Comparison of ENCODE assay signal across 26 mouse cellular contexts in the genomic region with DNA sequence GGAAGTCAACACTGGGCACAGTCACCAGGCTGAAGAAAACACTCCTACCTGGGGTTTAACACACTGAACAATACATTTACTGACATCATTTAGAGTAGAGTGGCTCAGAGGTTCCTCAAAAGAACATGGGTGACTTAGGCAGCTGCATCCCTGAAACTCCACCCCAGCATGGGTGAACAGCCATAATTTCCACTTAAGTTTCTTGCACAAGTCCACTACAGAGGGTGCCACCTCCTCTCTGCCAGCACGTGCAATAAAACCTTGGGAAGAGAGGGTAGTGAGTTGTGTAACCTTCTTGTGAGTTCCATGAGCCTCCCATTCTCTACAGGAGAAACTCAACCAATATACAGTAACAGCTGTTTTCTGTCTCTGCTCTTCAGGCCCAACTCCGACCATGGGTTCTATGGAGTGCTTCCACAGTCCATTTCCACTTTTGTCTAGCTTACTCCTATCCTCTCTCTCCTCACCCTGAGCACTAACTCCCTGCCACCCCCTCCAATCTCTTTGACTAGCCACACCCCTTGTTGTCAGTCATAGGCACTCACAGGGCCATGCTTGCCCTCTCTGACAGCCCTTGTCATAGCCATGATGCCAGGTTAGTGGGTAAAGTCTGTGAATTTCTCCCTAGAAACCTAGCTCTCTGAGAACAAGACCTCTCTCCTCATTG. TPM values are rescaled to one million over a fixed set of nuclear protein-coding genes. Genes with fewer than 3 reads are reported as not detected.
A peak's percentile ranks its signal among the peaks of the same experiment; 100 is the strongest.
DNase-seq lines count a peak whose midpoint lies in the region; ATAC-seq lines count a peak whose summit lies in the region.
"Had no signal": no experiment of that assay in that cellular context is flagged by ENCODE, and none has a peak within 500 bp of the region (broad histone marks: within the 10 kb centered on the region; RNA-seq: fewer than 3 reads in every experiment).

No protein-coding gene starts in this region.

- H3K4me3 ChIP-seq in heart, embryonic 10.5 days, result no peak overlapping the region
- H3K4me3 ChIP-seq: embryonic facial prominence, embryonic 13.5 days; heart, adult 2 months; heart, embryonic 12.5 days; heart, embryonic 15.5 days; hindbrain, embryonic 12.5 days; hindbrain, embryonic 15.5 days had no signal

- peak; percentile 66 for ATAC-seq in common myeloid progenitor, adult 5-6 weeks (replicated peaks; ENCODE audit: low read depth, poor library complexity, severe bottlenecking)
- peak; percentile 17 to 32; a peak in 1 of 4 replicates for ATAC-seq in hematopoietic stem cell, adult 5-6 weeks (replicated peaks in 1 of 2; ENCODE audit: insufficient read depth in 1 of 2, low FRiP score in 2 of 2, low TSS enrichment in 1 of 2, low read depth in 1 of 2, poor library complexity in 2 of 2, severe bottlenecking in 2 of 2)
- ATAC-seq: activated CD4-positive, CD25-positive, alpha-beta regulatory T cell, adult 4 months; forebrain, embryonic 14.5 days; forebrain, postnatal 0 days had no signal

- DNase-seq in heart, embryonic 10.5 days (ENCODE audit: low spot score), result peak; percentile 45
- DNase-seq in heart, adult 9 months (ENCODE audit: low spot score in 2 of 2), result no peak
- peak; percentile 1 for DNase-seq in 3T3-L1 (ENCODE audit: low read depth, low spot score)
- DNase-seq in kidney, postnatal 36 days, result no peak
- DNase-seq in thymus, postnatal 4 days, result no peak
- no peak for DNase-seq in urinary bladder, adult 2 months (ENCODE audit: low spot score)
- DNase-seq: cerebellum, adult 11-12 months; cerebellum, adult 9-10 months; cerebellum, postnatal 14 days; forebrain, postnatal 0 days; gastrocnemius, adult 2 months; gastrocnemius, postnatal 14 days; heart, adult 2 months; heart, postnatal 14 days; heart, postnatal 4 days had no signal

- H3K4me1 ChIP-seq in heart, embryonic 10.5 days, result no peaks in the 10 kb centered on the region
- H3K4me1 ChIP-seq: embryonic facial prominence, embryonic 13.5 days; heart, embryonic 12.5 days; heart, embryonic 15.5 days; hindbrain, embryonic 12.5 days; hindbrain, embryonic 15.5 days had no signal

- WGBS in heart, embryonic 10.5 days, result 84% methylated on average over 2 of the region's 2 CpGs

- H3K36me3 ChIP-seq in heart, embryonic 10.5 days, result no peaks in the 10 kb centered on the region
- H3K36me3 ChIP-seq: embryonic facial prominence, embryonic 13.5 days; heart, embryonic 12.5 days; heart, embryonic 15.5 days; hindbrain, embryonic 12.5 days; hindbrain, embryonic 15.5 days had no signal

- peaks cover 22% of the 10 kb centered on the region; the same call in 1 of the 2 replicates for H3K27me3 ChIP-seq in heart, embryonic 10.5 days (ENCODE audit: insufficient read depth, poor library complexity, severe bottlenecking)
- H3K27me3 ChIP-seq: embryonic facial prominence, embryonic 13.5 days; hindbrain, embryonic 12.5 days; hindbrain, embryonic 15.5 days had no signal

- no peaks in the 10 kb centered on the region for H3K9me3 ChIP-seq in heart, embryonic 10.5 days
- H3K9me3 ChIP-seq: embryonic facial prominence, embryonic 13.5 days; heart, embryonic 12.5 days; heart, embryonic 15.5 days; hindbrain, embryonic 12.5 days; hindbrain, embryonic 15.5 days had no signal

- H3K27ac ChIP-seq in heart, embryonic 10.5 days, result no peak overlapping the region
- H3K27ac ChIP-seq: embryonic facial prominence, embryonic 13.5 days; heart, adult 2 months; heart, embryonic 15.5 days; hindbrain, embryonic 12.5 days; hindbrain, embryonic 15.5 days had no signal

RNA-seq across cellular contexts. Expression of gene Mybpc1, which starts 25.8 kb away (rescaled TPM):
- 6.1 and 10.5 TPM in 2 replicates for polyA plus RNA-seq in heart, embryonic 10.5 days (2016; fragmentation: Nextera tagmentation; extraction: Ambion mirVana)
- not detected in 2 replicates for total RNA-seq in common myeloid progenitor, adult 5-6 weeks (2017)
- total RNA-seq in hematopoietic stem cell, adult 5-6 weeks (2017), result not detected in 2 replicates
- polyA plus RNA-seq in urinary bladder, adult 2 months (2012; rRNA removed), result 0.77 and 0.99 TPM in 2 replicates
- polyA plus RNA-seq: activated CD4-positive, CD25-positive, alpha-beta regulatory T cell, adult 4 months had no signal

RNA-seq across cellular contexts. Expression of gene Spic, which starts 54.0 kb away (rescaled TPM):
- not detected in 2 replicates for polyA plus RNA-seq in heart, embryonic 10.5 days (2016; fragmentation: Nextera tagmentation; extraction: Ambion mirVana)
- 1.1 and 4.2 TPM in 2 replicates for total RNA-seq in common myeloid progenitor, adult 5-6 weeks (2017)
- 2.8 and 3.6 TPM in 2 replicates for total RNA-seq in hematopoietic stem cell, adult 5-6 weeks (2017)
- polyA plus RNA-seq in urinary bladder, adult 2 months (2012; rRNA removed), result 0.43 and 0.59 TPM in 2 replicates
- total RNA-seq: forebrain, postnatal 0 days; gastrocnemius, adult 2 months; gastrocnemius, postnatal 14 days; heart, postnatal 4 days had no signal
- polyA plus RNA-seq: embryonic facial prominence, embryonic 13.5 days; forebrain, embryonic 11.5 days; forebrain, postnatal 0 days; frontal cortex, adult 2 months; hindbrain, embryonic 12.5 days; hindbrain, embryonic 15.5 days had no signal

Comparison
In these comparisons a context has a peak if more than half of its experiments do, and no peak if none do; other contexts are left out.
1. DNase-seq: peak in heart, embryonic 10.5 days (single experiment) and 3T3-L1 (single experiment); none in heart, adult 9 months (0 of 2), kidney, postnatal 36 days (0 of 2), thymus, postnatal 4 days (single experiment) and urinary bladder, adult 2 months (single experiment).